Mouse (Mus musculus) embryonic facial prominence, embryonic 14.5 days (tissue): ENCODE data around the gene Gm8298. TPM values are rescaled to one million over a fixed set of nuclear protein-coding genes. Genes with fewer than 3 reads are reported as not detected.

ENCODE experiments used
- polyA plus RNA-seq: library from polyadenylated mRNA; unstranded; fragments of >200 nt; fragmentation: Nextera tagmentation; extraction: Ambion mirVana; gene quantifications from 2 replicates; pipeline ENCODE4 v1.2.1, GENCODE M21; 2014

Gene Gm8298
- polyA plus RNA-seq, 1 experiment from 2014 or later = not detected

Other genes starting within 250 kb of the Gm8298 start
- gene Gm5538, start 131.3 kb upstream of the Gm8298 start, polyA plus RNA-seq = not detected in 2 replicates
- 0.24 and 0.55 TPM in 2 replicates for gene C130079G13Rik, start 64.2 kb downstream of the Gm8298 start, polyA plus RNA-seq
- 0.80 and 0.93 TPM in 2 replicates for gene Aadacl2, start 145.7 kb downstream of the Gm8298 start, polyA plus RNA-seq
- gene Aadac, start 164.7 kb downstream of the Gm8298 start, polyA plus RNA-seq = 0.13 and 0.26 TPM in 2 replicates
- 0.47 and 1.6 TPM in 2 replicates for gene Sucnr1, start 220.8 kb downstream of the Gm8298 start, polyA plus RNA-seq